Mouse (Mus musculus) limb, embryonic 12.5 days (tissue): ENCODE results near the gene Rilpl1. TPM values are rescaled to one million over a fixed set of nuclear protein-coding genes. Genes with fewer than 3 reads are reported as not detected.
"Not testable (repeated sequence)": the region's sequence is repeated elsewhere in the genome, so short reads cannot be mapped to it uniquely, and the experiment has no call there.

Experiments used
- ATAC-seq: fragments of 200-750 bp; cut with Nextera tagmentation; 2 replicates; pipeline ENCODE4 v1.8.0; 2017; ENCODE audit warnings: low read depth, moderate TSS enrichment; ENCODE audit not compliant: insufficient number of reproducible peaks, insufficient read depth, low FRiP score, low TSS enrichment
- H3K27ac ChIP-seq: fragments of 300-500 bp; sonication (generic); 2 replicates; pipeline ENCODE4 v1.5.1; 2016; ENCODE audit warnings: mild to moderate bottlenecking, moderate library complexity
- H3K27me3 ChIP-seq: fragments of 300-500 bp; sonication (generic); 2 replicates; pipeline ENCODE4 v1.6.1; 2016; ENCODE audit warnings: mild to moderate bottlenecking, moderate library complexity
- H3K36me3 ChIP-seq: fragments of 300-500 bp; sonication (generic); 2 replicates; pipeline ENCODE4 v1.6.1; 2016; ENCODE audit warnings: mild to moderate bottlenecking, moderate library complexity
- H3K4me1 ChIP-seq: fragments of 300-500 bp; sonication (generic); replicated peaks from 2 replicates; pipeline ENCODE4 v1.6.1; 2016
- H3K4me2 ChIP-seq: fragments of 300-500 bp; sonication (generic); 2 replicates; pipeline ENCODE4 v1.6.1; 2016; ENCODE audit warnings: mild to moderate bottlenecking, moderate library complexity
- H3K4me3 ChIP-seq: fragments of 300-500 bp; sonication (generic); replicated peaks from 2 replicates; pipeline ENCODE4 v1.5.1; 2016; ENCODE audit warnings: mild to moderate bottlenecking
- H3K9ac ChIP-seq: fragments of 300-500 bp; sonication (generic); replicated peaks from 2 replicates; pipeline ENCODE4 v1.6.1; 2016; ENCODE audit warnings: mild to moderate bottlenecking, moderate library complexity
- H3K9me3 ChIP-seq: fragments of 300-500 bp; sonication (generic); 2 replicates; pipeline ENCODE4 v1.6.1; 2016; ENCODE audit warnings: mild to moderate bottlenecking, moderate library complexity
- WGBS: fragments of 180-500 bp; shearing (Covaris S2); methylation state at CpG from one replicate; pipeline ENCODE4 v1.1.7; 2016; 5-methylcytosine and 5-hydroxymethylcytosine counted together
- polyA plus RNA-seq: library from polyadenylated mRNA; unstranded; fragments of >200 nt; fragmentation: Nextera tagmentation; extraction: Ambion mirVana; gene quantifications from 2 replicates; pipeline ENCODE4 v1.2.1, GENCODE M21; 2016

The Rilpl1 gene
- polyA plus RNA-seq, 1 experiment from 2014 or later = 27.5 TPM

- Histone ChIP-seq H3K4me2 (no peak overlapping the region), H3K9me3 (no peaks in the 10 kb centered on the region), H3K9ac (no peak overlapping the region; the same call in 1 of the 2 replicates), H3K4me3 (no peak overlapping the region), H3K27ac (no peak overlapping the region), H3K36me3 (peaks cover 91% of the 10 kb centered on the region), H3K27me3 (no peaks in the 10 kb centered on the region), H3K4me1 (peaks cover 3% of the 10 kb centered on the region; the same call in 1 of the 2 replicates)
- 55% methylated on average over 10 of the region's 10 CpGs for WGBS
- no peak for ATAC-seq
Measured at GRCm38 (mm10) chr5:124506731-124507359, 24.3 kb downstream of the Rilpl1 start.

GRCm38 (mm10) chr5:124505235-124505634 is 26.0 kb downstream of the Rilpl1 start:
- WGBS = 88% methylated on average over 4 of the region's 4 CpGs
- Histone ChIP-seq H3K9ac (no peak overlapping the region), H3K36me3 (peaks cover 90% of the 10 kb centered on the region), H3K9me3 (no peaks in the 10 kb centered on the region), H3K27ac (no peak overlapping the region), H3K27me3 (no peaks in the 10 kb centered on the region), H3K4me3 (no peak overlapping the region), H3K4me2 (no peak overlapping the region), H3K4me1 (peaks cover 3% of the 10 kb centered on the region; the same call in 1 of the 2 replicates)
- no peak for ATAC-seq

GRCm38 (mm10) chr5:124503742-124504141 is 27.4 kb downstream of the Rilpl1 start:
- peaks cover 3% of the 10 kb centered on the region; the same call in 1 of the 2 replicates for H3K4me1 ChIP-seq
- WGBS = 69% methylated on average over 14 of the region's 14 CpGs
- no peak overlapping the region for H3K4me3 ChIP-seq
- H3K9me3 ChIP-seq = no peaks in the 10 kb centered on the region
- peaks cover 87% of the 10 kb centered on the region for H3K36me3 ChIP-seq
- no peak for ATAC-seq
- H3K4me2 ChIP-seq = no peak overlapping the region
- H3K9ac ChIP-seq = no peak overlapping the region
- no peaks in the 10 kb centered on the region for H3K27me3 ChIP-seq
- H3K27ac ChIP-seq = no peak overlapping the region

GRCm38 (mm10) chr5:124501541-124501940 is 29.6 kb downstream of the Rilpl1 start:
- Histone ChIP-seq H3K36me3 (peaks cover 88% of the 10 kb centered on the region), H3K4me3 (no peak overlapping the region), H3K4me1 (0 out of 2 replicates have a peak, but pooled peaks cover under 1% of the 10 kb centered on the region), H3K4me2 (no peak overlapping the region), H3K9ac (no peak overlapping the region), H3K9me3 (no peaks in the 10 kb centered on the region), H3K27ac (no peak overlapping the region), H3K27me3 (no peaks in the 10 kb centered on the region)
- 89% methylated on average over 10 of the region's 10 CpGs for WGBS
- no peak for ATAC-seq

GRCm38 (mm10) chr5:124500573-124500972 is 30.6 kb downstream of the Rilpl1 start:
- Histone ChIP-seq H3K27me3 (no peaks in the 10 kb centered on the region), H3K36me3 (peaks cover 89% of the 10 kb centered on the region), H3K4me3 (no peak overlapping the region), H3K4me1 (no peaks in the 10 kb centered on the region), H3K9me3 (no peaks in the 10 kb centered on the region), H3K9ac (no peak overlapping the region), H3K4me2 (no peak overlapping the region), H3K27ac (no peak overlapping the region)
- no peak for ATAC-seq
- 99% methylated on average over 3 of the region's 3 CpGs for WGBS

- not testable (repeated sequence) for H3K4me2 ChIP-seq, ATAC-seq, H3K4me3 ChIP-seq, H3K27me3 ChIP-seq, H3K27ac ChIP-seq, H3K4me1 ChIP-seq, H3K9ac ChIP-seq, H3K9me3 ChIP-seq
- peaks cover 90% of the 10 kb centered on the region for H3K36me3 ChIP-seq
- 82% methylated on average over 2 of the region's 4 CpGs for WGBS
Measured at GRCm38 (mm10) chr5:124500037-124500436, 31.2 kb downstream of the Rilpl1 start.

GRCm38 (mm10) chr5:124499001-124499400 is 32.2 kb downstream of the Rilpl1 start:
- Histone ChIP-seq H3K27ac (no peak overlapping the region), H3K4me3 (no peak overlapping the region), H3K36me3 (peaks cover 92% of the 10 kb centered on the region), H3K9me3 (no peaks in the 10 kb centered on the region), H3K9ac (no peak overlapping the region), H3K4me2 (no peak overlapping the region), H3K4me1 (no peaks in the 10 kb centered on the region), H3K27me3 (no peaks in the 10 kb centered on the region)
- WGBS = 70% methylated on average over 5 of the region's 5 CpGs
- no peak for ATAC-seq

GRCm38 (mm10) chr5:124498221-124498876 is 32.8 kb downstream of the Rilpl1 start:
- no peaks in the 10 kb centered on the region for H3K27me3 ChIP-seq
- H3K4me2 ChIP-seq = no peak overlapping the region
- no peaks in the 10 kb centered on the region for H3K4me1 ChIP-seq
- no peak overlapping the region for H3K4me3 ChIP-seq
- H3K9ac ChIP-seq = no peak overlapping the region
- H3K36me3 ChIP-seq = peaks cover 92% of the 10 kb centered on the region
- 83% methylated on average over 9 of the region's 9 CpGs for WGBS
- H3K27ac ChIP-seq = no peak overlapping the region
- no peak for ATAC-seq
- no peaks in the 10 kb centered on the region for H3K9me3 ChIP-seq

- H3K9ac ChIP-seq = no peak overlapping the region
- no peak overlapping the region for H3K27ac ChIP-seq
- H3K4me1 ChIP-seq = no peaks in the 10 kb centered on the region
- no peaks in the 10 kb centered on the region for H3K27me3 ChIP-seq
- ATAC-seq = no peak
- H3K4me3 ChIP-seq = no peak overlapping the region
- H3K9me3 ChIP-seq = no peaks in the 10 kb centered on the region
- H3K36me3 ChIP-seq = peaks cover 92% of the 10 kb centered on the region
- no peak overlapping the region for H3K4me2 ChIP-seq
- 73% methylated on average over 15 of the region's 15 CpGs for WGBS
Measured at GRCm38 (mm10) chr5:124496614-124497514, 34.3 kb downstream of the Rilpl1 start.

- H3K27ac ChIP-seq = no peak overlapping the region
- no peak for ATAC-seq
Measured at GRCm38 (mm10) chr5:124495547-124495946, 35.6 kb downstream of the Rilpl1 start.

GRCm38 (mm10) chr5:124493455-124493854 is 37.7 kb downstream of the Rilpl1 start:
- WGBS = 86% methylated on average over 11 of the region's 11 CpGs
- no peak overlapping the region for H3K4me2 ChIP-seq
- ATAC-seq = no peak

More at GRCm38 (mm10) chr5:124495547-124495946, 35.6 kb downstream of the Rilpl1 start:
- no peak overlapping the region for H3K4me2 ChIP-seq
- no peak overlapping the region for H3K4me3 ChIP-seq
- no peak overlapping the region for H3K9ac ChIP-seq
- H3K27me3 ChIP-seq = no peaks in the 10 kb centered on the region
- no peaks in the 10 kb centered on the region for H3K4me1 ChIP-seq
- no peaks in the 10 kb centered on the region for H3K9me3 ChIP-seq
- WGBS = 76% methylated on average over 7 of the region's 7 CpGs
- H3K36me3 ChIP-seq = peaks cover 92% of the 10 kb centered on the region

More at GRCm38 (mm10) chr5:124493455-124493854, 37.7 kb downstream of the Rilpl1 start:
- Histone ChIP-seq H3K27me3 (no peaks in the 10 kb centered on the region), H3K4me1 (no peaks in the 10 kb centered on the region), H3K9me3 (no peaks in the 10 kb centered on the region), H3K4me3 (no peak overlapping the region), H3K27ac (no peak overlapping the region), H3K36me3 (peaks cover 98% of the 10 kb centered on the region), H3K9ac (no peak overlapping the region)
